Mouse (Mus musculus) right cerebral cortex, postnatal 36 days (tissue): ENCODE measurements at regions not wholly inside any gene's neighbourhood (a gene's known extent, or its start where the extent isn't known, plus 50 kb on each side); places are given as distances from the start of the nearest gene placed in this dataset.

Source experiments
- DNase-seq, 2 experiments: peaks; one replicate each; pipeline ENCODE4 v3.0.0; 2022; ENCODE audit warnings: low spot score in 2 of 2, mixed read lengths in 1 of 2

DNA sequence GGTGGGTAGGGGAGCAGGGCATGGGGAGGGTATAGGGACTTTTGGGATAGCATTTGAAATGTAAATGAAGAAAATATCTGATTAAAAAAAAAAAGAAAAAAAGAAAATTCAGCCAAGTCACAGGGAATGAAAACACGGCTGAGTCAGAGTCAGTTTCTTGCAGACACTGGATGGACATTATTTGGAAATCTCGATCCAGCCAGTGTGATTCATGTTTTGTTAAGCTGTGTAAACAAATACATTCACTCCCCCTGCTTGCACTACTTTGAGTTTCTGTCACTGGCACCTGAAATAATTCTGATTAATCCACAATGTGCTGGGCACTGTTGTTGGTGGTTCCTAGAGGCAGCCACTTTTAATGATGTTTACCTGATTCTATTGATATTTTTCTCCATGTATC, 68.6 kb upstream of the Mtpn start:
- no peak for DNase-seq

DNA sequence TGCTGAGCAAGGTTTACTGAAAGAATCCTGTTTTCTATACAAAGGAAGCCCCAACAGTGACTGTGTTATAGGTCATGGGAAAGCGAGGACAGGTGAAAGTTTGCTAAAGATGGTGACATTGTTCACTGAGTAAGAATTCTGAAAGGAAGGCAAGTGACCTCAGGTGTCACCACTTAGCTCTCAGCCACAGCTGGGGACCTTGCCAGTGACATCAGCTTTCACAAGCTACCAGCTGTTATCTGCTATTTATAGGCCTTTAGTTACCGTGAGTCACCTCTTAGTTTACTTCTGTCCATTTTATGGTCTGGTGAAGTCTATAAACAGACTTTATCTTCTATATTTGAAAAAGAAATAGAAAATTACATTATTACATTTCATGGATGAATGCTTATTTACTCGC, 65.4 kb upstream of the Mtpn start:
- no peak for DNase-seq

DNA sequence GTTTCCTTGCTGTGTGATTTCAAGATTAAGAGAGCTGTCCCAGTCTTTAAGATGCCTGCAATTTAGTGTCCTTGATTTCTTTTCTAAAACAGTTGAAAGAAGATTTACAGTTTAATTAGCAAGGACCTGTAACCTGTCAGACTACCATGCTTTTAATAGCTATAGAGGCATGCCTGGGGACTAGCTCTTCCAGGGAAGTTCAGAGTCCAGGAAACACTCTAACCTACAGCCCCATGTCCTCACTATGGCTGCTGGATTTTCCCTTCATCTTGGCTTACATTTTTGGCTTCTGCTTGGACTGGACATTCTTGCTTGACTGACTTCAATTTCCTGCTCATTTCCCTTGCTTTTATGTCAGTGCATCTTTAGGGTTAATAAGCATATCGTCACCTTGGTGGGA, 61.7 kb upstream of the Mtpn start:
- DNase-seq, result no peak

DNA sequence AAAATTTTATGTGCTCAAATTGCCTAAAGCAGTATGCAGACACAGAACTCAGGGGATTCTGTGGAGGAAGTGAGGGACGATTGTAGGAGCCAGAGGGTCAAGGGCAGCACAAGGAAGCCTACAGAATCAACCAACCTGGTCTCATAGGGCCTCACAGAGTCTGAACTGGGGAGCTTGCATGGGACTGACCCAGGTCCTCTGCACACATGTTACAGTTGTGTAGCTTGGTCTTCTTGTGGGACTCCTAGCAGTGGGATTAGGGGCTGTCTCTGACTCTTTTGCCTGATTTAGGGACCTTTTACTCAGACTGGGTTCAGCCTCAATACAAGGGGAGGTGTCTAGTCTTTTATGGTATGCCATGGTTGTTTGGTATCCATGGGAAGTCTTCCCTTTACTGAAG, 60.2 kb upstream of the Mtpn start:
- DNase-seq, result no peak

DNA sequence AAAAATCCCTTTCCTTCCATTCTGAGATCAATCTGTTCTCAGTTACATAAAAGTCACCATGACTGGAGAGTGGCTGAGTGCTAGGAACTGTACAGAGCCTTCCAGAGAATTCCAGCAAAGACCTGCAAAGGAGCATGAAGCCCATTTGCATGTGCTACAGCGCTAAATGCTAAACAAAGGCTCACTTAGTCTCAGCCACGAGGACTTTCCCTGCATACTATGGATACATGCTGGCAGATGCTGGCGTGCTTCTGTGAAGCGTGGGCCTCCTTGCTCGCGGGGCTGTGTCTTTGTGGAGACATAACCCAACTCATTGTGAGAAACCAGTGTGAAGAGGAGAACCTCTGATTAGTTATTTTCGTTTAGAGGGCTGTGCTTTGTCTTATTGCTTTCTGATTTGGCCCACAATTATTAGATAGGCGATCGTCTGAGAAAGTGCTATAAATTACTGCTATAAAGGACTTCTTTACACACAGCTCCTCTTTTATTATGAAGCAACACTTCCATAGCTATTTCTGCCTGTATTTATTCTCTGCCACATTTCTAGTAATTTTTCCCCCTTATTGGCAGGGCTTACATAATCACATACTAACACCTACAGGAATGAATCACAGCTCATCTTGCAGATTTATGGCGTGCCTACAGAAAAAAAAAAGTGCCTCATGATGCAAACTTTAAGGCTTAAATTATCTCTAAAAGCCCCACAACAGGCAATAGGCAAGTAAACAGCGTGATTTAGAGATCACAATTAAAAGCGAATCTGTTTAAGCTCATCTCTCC, 58.9 kb upstream of the Mtpn start:
- peak; percentile 80 to 88 for DNase-seq

DNA sequence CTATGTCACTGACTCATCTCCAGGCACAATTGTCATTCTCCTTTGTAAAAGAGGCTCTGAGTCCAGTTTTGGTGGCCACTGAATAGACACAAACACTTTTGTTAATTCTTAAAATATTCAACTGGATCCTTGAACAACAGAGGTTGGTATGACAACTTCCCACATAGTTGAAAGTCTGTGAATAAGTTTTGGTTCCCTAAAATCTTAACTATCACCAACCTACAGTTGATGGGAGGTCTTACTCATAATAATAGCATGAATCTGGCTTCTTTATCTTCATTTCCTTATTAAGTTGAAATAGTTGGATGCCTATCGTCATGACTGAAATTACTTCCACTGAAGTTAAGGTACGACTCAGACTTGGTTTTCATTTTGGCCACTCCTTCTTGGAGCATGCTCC, 55.3 kb upstream of the Mtpn start:
- DNase-seq, result no peak

DNA sequence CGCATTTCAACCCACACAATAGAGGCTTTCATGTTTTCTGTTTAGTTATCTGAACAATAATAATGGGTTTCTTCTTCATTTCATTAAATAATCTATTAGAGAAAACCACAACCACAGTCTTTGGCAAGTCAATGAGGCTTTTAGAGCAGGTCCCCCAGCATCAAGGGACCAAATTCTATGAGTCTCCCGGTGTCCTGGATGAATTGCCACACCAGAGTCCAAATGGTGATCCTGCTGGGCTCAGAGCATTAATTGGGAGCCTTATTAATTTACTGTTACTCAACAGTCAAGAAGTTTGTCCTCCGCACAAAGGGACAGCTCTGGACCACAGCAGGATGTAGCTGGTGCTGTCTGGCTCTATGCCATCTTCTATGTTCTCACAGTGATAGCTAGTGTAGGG, 52.5 kb upstream of the Mtpn start:
- no peak for DNase-seq
